Mouse (Mus musculus) heart, embryonic 15.5 days (tissue): Measurements from ENCODE around the gene Slc12a1. TPM values are rescaled to one million over a fixed set of nuclear protein-coding genes. Genes with fewer than 3 reads are reported as not detected.

Experiments used
- ATAC-seq: fragments of 200-750 bp; cut with Nextera tagmentation; replicated peaks from 2 replicates; pipeline ENCODE4 v1.8.0; 2017; ENCODE audit warnings: low read depth, moderate TSS enrichment; ENCODE audit not compliant: insufficient number of reproducible peaks, insufficient read depth, low FRiP score
- H3K27ac ChIP-seq: fragments of 300-500 bp; sonication (generic); 2 replicates; pipeline ENCODE4 v1.5.1; 2015; ENCODE audit warnings: mild to moderate bottlenecking, inconsistent platforms
- H3K27me3 ChIP-seq: fragments of 300-500 bp; sonication (generic); 2 replicates; pipeline ENCODE4 v1.6.1; 2015; ENCODE audit warnings: inconsistent platforms
- H3K36me3 ChIP-seq: fragments of 300-500 bp; sonication (generic); 2 replicates; pipeline ENCODE4 v1.6.1; 2015; ENCODE audit warnings: mild to moderate bottlenecking, inconsistent platforms
- H3K4me1 ChIP-seq: fragments of 300-500 bp; sonication (generic); replicated peaks from 2 replicates; pipeline ENCODE4 v1.6.1; 2015; ENCODE audit warnings: inconsistent platforms
- H3K4me2 ChIP-seq: fragments of 300-500 bp; sonication (generic); 2 replicates; pipeline ENCODE4 v1.6.1; 2015; ENCODE audit warnings: inconsistent platforms, mild to moderate bottlenecking, moderate library complexity
- H3K4me3 ChIP-seq: fragments of 300-500 bp; sonication (generic); 2 replicates; pipeline ENCODE4 v1.5.1; 2015; ENCODE audit warnings: mild to moderate bottlenecking, inconsistent platforms
- H3K9ac ChIP-seq: fragments of 300-500 bp; sonication (generic); 2 replicates; pipeline ENCODE4 v1.6.1; 2015; ENCODE audit warnings: mild to moderate bottlenecking, inconsistent platforms
- H3K9me3 ChIP-seq: fragments of 300-500 bp; sonication (generic); replicated peaks from 2 replicates; pipeline ENCODE4 v1.6.1; 2016; ENCODE audit warnings: inconsistent platforms
- WGBS: fragments of 180-500 bp; shearing (Covaris S2); methylation state at CpG from one replicate; pipeline ENCODE4 v1.1.7; 2015; ENCODE audit warnings: mixed read lengths; 5-methylcytosine and 5-hydroxymethylcytosine counted together
- polyA plus RNA-seq: library from polyadenylated mRNA; unstranded; fragments of >200 nt; fragmentation: Nextera tagmentation; extraction: Ambion mirVana; gene quantifications from 2 replicates; pipeline ENCODE4 v1.2.1, GENCODE M21; 2015

Slc12a1 gene
- polyA plus RNA-seq, 1 experiment from 2014 or later, result not detected

GRCm38 (mm10) chr2:125136846-125137245 is 15.5 kb upstream of the Slc12a1 start:
- Histone ChIP-seq H3K9ac (no peak overlapping the region), H3K36me3 (no peaks in the 10 kb centered on the region), H3K9me3 (no peaks in the 10 kb centered on the region), H3K27ac (no peak overlapping the region), H3K4me2 (peak overlapping the region; percentile 76), H3K27me3 (no peaks in the 10 kb centered on the region; the same call in 1 of the 2 replicates), H3K4me3 (peak overlapping the region; percentile 40; the same call in 1 of the 2 replicates), H3K4me1 (peaks cover 7% of the 10 kb centered on the region)
- ATAC-seq, result no peak
- 28% methylated on average over 7 of the region's 7 CpGs for WGBS

GRCm38 (mm10) chr2:125142336-125142735 is 10.0 kb upstream of the Slc12a1 start:
- no peak for ATAC-seq
- Histone ChIP-seq H3K4me1 (no peaks in the 10 kb centered on the region), H3K4me2 (no peak overlapping the region), H3K4me3 (no peak overlapping the region), H3K9ac (no peak overlapping the region), H3K27me3 (no peaks in the 10 kb centered on the region), H3K27ac (no peak overlapping the region), H3K9me3 (no peaks in the 10 kb centered on the region), H3K36me3 (no peaks in the 10 kb centered on the region)

- Histone ChIP-seq H3K9me3 (no peaks in the 10 kb centered on the region), H3K36me3 (no peaks in the 10 kb centered on the region), H3K4me1 (no peaks in the 10 kb centered on the region), H3K27me3 (no peaks in the 10 kb centered on the region), H3K4me2 (no peak overlapping the region), H3K27ac (no peak overlapping the region), H3K4me3 (no peak overlapping the region), H3K9ac (no peak overlapping the region)
- 78% methylated on average over 9 of the region's 9 CpGs for WGBS
- no peak for ATAC-seq
Observed at GRCm38 (mm10) chr2:125154294-125154693, 2.0 kb downstream of the Slc12a1 start.

GRCm38 (mm10) chr2:125155504-125155903 is 3.2 kb downstream of the Slc12a1 start:
- ATAC-seq, result no peak
- no peaks in the 10 kb centered on the region for H3K36me3 ChIP-seq
- H3K4me3 ChIP-seq, result no peak overlapping the region
- no peak overlapping the region for H3K27ac ChIP-seq
- H3K4me1 ChIP-seq, result no peaks in the 10 kb centered on the region
- no peak overlapping the region for H3K9ac ChIP-seq
- H3K9me3 ChIP-seq, result no peaks in the 10 kb centered on the region
- H3K4me2 ChIP-seq, result no peak overlapping the region
- H3K27me3 ChIP-seq, result no peaks in the 10 kb centered on the region
- 5% methylated on average over 2 of the region's 2 CpGs for WGBS

DNA sequence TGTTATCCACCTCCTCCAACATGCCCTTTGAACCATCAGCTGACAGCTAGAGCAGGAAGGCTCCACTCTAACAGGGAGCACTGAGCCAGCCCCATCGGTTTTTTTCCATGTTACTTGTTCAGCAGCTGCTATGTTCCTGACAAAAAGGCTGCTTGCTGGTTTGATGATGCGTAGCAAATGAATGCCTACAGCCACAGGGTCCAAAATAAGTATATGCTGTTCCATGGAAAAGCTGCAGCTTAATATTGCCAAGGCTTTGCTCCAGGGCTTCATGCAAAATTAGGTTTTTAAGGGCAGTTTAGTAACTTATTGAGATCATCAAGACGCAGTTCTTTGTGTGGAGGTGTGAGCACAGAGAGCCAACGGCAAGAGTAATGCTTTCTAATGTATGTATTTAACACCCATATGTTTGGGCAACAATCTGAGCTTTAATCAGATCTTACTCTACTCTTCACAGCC is 9.7 kb downstream of the Slc12a1 start:
- WGBS, result 74% methylated on average over 4 of the region's 4 CpGs
- Histone ChIP-seq H3K4me3 (no peak overlapping the region), H3K27ac (no peak overlapping the region), H3K9ac (no peak overlapping the region), H3K36me3 (no peaks in the 10 kb centered on the region), H3K27me3 (no peaks in the 10 kb centered on the region), H3K4me1 (no peaks in the 10 kb centered on the region), H3K4me2 (no peak overlapping the region), H3K9me3 (no peaks in the 10 kb centered on the region)
- no peak for ATAC-seq

DNA sequence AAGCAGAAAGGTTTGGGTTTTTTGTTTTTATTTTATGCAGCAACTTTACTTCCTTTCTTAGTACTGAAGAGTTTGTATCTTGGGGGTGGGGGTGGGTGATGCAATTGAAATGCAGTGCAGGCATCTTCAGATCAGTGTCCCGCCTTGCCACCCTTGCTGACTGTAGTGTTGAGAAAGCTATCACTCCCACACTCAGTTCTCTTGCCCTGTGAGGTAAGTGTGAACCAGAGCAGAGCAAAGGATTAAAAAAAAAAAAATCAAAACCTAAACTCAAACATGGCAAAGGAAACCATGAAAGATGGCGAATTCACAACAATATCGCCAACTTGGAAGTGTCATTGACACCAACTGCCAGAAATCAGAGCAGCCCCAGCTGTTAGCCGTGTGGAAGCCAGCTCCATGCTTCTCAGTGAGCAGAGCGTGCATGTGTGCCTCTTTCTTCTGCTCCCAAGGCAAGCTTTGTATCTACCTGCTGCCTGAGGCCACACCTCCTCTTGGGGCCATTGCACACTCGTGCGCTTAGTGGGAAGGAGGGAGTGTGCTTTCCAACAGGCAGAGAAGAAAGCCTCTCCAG is 26.0 kb downstream of the Slc12a1 start:
- Histone ChIP-seq H3K4me3 (no peak overlapping the region), H3K27ac (no peak overlapping the region), H3K9me3 (no peaks in the 10 kb centered on the region), H3K27me3 (no peaks in the 10 kb centered on the region), H3K4me1 (no peaks in the 10 kb centered on the region), H3K36me3 (no peaks in the 10 kb centered on the region), H3K9ac (no peak overlapping the region), H3K4me2 (no peak overlapping the region)
- 66% methylated on average over 7 of the region's 7 CpGs for WGBS
- no peak for ATAC-seq

DNA sequence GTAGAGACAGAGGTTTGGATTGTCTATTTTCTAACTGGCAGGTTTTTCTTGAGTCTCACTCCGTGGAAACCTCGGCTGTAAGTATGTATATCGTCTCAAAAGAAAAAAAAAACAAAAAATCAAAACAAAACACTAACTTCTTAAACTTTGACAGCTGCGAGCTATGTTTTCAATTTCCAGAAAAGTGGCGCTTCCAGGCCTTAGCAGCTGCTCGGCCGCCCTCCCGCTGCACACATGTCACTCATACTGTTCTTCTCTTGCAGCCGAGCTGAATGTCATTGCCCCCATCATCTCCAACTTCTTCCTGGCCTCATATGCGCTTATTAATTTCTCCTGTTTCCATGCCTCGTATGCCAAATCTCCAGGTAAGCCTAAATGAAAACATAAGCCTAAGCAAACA is 35.6 kb downstream of the Slc12a1 start:
- H3K36me3 ChIP-seq, result no peaks in the 10 kb centered on the region
- H3K27ac ChIP-seq, result no peak overlapping the region
- no peak overlapping the region for H3K4me3 ChIP-seq
- H3K4me1 ChIP-seq, result no peaks in the 10 kb centered on the region
- no peaks in the 10 kb centered on the region for H3K9me3 ChIP-seq
- no peak for ATAC-seq
- 80% methylated on average over 11 of the region's 11 CpGs for WGBS
- H3K4me2 ChIP-seq, result no peak overlapping the region
- no peaks in the 10 kb centered on the region for H3K27me3 ChIP-seq
- H3K9ac ChIP-seq, result no peak overlapping the region

GRCm38 (mm10) chr2:125189197-125189596 is 36.9 kb downstream of the Slc12a1 start:
- no peak overlapping the region for H3K27ac ChIP-seq
- H3K4me1 ChIP-seq, result no peaks in the 10 kb centered on the region
- H3K4me3 ChIP-seq, result no peak overlapping the region
- no peaks in the 10 kb centered on the region for H3K27me3 ChIP-seq
- WGBS, result 1% methylated on average over 2 of the region's 2 CpGs
- H3K4me2 ChIP-seq, result no peak overlapping the region
- H3K9ac ChIP-seq, result no peak overlapping the region
- no peaks in the 10 kb centered on the region for H3K9me3 ChIP-seq
- ATAC-seq, result no peak
- H3K36me3 ChIP-seq, result no peaks in the 10 kb centered on the region

DNA sequence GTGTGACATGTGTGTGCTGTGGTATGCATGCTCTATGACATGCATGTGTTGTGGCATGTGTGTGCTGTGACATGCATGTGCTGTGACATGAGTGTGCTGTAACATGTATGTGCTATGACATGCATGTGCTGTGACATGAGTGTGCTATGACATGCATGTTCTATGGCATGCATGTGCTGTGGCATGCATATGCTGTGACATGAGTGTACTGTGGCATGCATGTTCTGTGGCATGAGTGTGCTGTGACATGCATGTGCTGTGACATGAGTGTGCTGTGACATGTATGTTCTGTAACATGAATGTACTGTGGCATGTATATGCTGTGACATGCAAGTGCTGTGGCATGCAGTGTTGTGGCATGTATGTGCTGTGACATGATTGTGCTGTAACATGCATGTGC is 40.6 kb downstream of the Slc12a1 start:
- H3K36me3 ChIP-seq, result no peaks in the 10 kb centered on the region
- H3K4me1 ChIP-seq, result no peaks in the 10 kb centered on the region
- no peak for ATAC-seq
- H3K9ac ChIP-seq, result no peak overlapping the region
- no peak overlapping the region for H3K4me2 ChIP-seq
- no peak overlapping the region for H3K27ac ChIP-seq
- H3K27me3 ChIP-seq, result no peaks in the 10 kb centered on the region
- H3K4me3 ChIP-seq, result no peak overlapping the region
- H3K9me3 ChIP-seq, result no peaks in the 10 kb centered on the region

DNA sequence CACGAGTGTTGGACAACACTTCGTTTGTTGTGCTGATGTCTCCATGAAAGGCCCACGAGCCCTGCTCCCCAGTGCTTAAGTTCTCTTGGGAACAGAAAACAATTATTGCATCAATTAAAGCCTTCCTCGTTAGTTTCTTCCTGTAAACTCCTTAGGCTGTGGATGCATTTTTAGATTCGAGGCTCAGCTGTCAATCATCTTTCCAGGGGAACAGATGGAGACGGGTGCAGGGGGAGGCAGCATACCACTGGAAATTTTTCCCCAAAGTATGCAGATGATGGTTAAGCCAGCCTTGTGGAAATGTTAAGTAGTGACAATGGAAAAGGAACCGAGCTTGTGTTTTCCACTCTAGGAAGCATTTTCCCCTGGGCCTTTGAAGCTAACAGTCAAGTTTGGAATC is 44.5 kb downstream of the Slc12a1 start:
- no peak for ATAC-seq
- no peak overlapping the region for H3K9ac ChIP-seq
- H3K4me2 ChIP-seq, result no peak overlapping the region
- H3K27me3 ChIP-seq, result no peaks in the 10 kb centered on the region
- H3K9me3 ChIP-seq, result no peaks in the 10 kb centered on the region
- no peak overlapping the region for H3K4me3 ChIP-seq
- H3K36me3 ChIP-seq, result no peaks in the 10 kb centered on the region
- WGBS, result 67% methylated on average over 7 of the region's 7 CpGs
- no peaks in the 10 kb centered on the region for H3K4me1 ChIP-seq
- no peak overlapping the region for H3K27ac ChIP-seq

DNA sequence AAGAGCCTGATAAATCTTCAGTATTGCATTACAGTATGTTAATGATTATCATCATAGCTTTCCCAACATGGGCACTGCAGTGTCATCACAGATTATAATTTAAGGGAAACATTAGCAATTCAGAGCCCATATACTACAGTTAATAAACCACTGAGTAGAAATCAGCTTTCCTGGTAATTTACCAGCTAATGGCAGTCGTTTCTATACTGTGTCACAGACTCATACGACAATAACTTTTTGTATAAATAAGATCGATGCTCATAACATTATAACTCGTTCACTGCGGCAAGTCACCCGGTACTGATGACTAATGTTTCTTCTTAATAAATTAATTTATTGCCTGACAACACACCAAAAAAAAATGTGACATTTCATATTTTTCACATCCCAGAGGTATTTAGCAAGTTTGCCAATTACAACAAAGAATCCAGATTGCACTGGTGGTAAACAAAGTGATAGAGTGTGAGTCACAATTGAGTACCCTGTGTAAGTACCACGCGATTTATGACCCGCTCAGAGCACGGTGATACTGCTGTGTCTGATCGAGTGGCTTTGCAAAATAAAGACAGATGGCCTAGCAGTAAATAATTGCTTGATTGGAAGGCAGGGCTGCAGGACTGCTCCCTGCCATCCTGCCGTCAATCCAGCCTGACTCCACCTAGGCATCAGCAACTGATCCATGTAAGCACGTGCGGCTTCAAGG is 56.7 kb downstream of the Slc12a1 start:
- 78% methylated on average over 14 of the region's 14 CpGs for WGBS

More for the DNA sequence above, 56.7 kb downstream of the Slc12a1 start:
- Histone ChIP-seq H3K9ac (no peak overlapping the region), H3K27ac (no peak overlapping the region), H3K27me3 (no peaks in the 10 kb centered on the region), H3K4me1 (peaks cover 6% of the 10 kb centered on the region), H3K9me3 (no peaks in the 10 kb centered on the region), H3K4me2 (no peak overlapping the region), H3K36me3 (no peaks in the 10 kb centered on the region), H3K4me3 (no peak overlapping the region)
- ATAC-seq, result no peak
